Mouse (Mus musculus) monocyte, adult 5-6 weeks (primary cell): ENCODE data around the gene Cdiptos. TPM values are rescaled to one million over a fixed set of nuclear protein-coding genes. Genes with fewer than 3 reads are reported as not detected.

Experiments used
- ATAC-seq: fragments of 153-309, 156-312 bp; replicated peaks from 2 replicates; pipeline ENCODE4 v1.8.0; 2017; ENCODE audit warnings: mild to moderate bottlenecking; ENCODE audit not compliant: low TSS enrichment, insufficient number of reproducible peaks, severe bottlenecking, poor library complexity, low FRiP score
- total RNA-seq: library from RNA; stranded (forward); fragments of 200-1000, 200-491, 200-594 nt; gene quantifications from 3 replicates; pipeline ENCODE4 v1.2.3, GENCODE M21; 2017

Cdiptos gene
- total RNA-seq, 1 experiment from 2014 or later = 2.8 TPM

DNA sequence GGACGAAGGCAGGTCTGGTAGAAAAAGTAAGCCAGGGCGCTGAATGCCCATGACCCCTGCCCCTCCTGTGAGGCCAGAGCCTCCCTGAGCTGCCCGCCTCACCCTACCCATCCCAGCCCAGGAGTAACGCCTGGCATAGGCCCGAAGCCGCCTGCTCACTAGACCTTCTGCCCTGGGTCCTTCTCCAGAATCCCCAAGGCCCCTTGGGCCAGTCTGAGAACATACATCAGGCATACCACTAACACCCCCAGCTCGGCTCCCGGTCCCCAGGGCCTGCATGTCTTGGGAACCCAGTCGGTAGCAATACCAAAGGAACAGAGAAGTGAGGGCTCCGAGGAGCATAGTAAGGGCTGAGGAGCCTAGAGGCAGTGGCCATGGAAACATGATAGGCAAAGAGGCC lies 27.3 kb downstream of the Cdiptos start:
- ATAC-seq = no peak

GRCm38 (mm10) chr7:126946530-126946929 lies 29.4 kb downstream of the Cdiptos start:
- ATAC-seq = 0 out of 2 replicates have a peak, but pooled peaks have one; percentile 29

DNA sequence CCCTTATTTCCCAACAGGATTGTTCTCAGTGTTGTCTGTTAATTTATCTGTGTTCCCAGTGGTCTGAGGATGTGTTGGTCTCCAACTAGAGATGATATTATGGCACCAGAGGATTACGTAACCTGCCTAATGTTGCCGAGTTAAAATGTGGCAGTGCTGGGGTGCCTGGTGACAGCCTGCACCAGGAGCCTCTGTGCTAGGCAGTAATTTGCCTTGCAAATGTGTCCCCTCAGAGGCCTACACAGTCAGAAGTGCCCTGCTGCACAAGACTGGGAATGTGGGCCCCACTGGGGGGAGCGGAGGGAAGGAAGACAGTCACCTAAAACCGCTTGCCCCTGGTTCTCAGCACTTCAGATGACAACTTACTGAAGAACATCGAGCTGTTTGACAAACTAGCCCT lies 34.1 kb downstream of the Cdiptos start:
- ATAC-seq = no peak

GRCm38 (mm10) chr7:126941171-126941570 lies 34.7 kb downstream of the Cdiptos start:
- ATAC-seq = no peak

- no peak for ATAC-seq
These were observed 43.2 kb downstream of the Cdiptos start for GRCm38 (mm10) chr7:126932652-126933051.

DNA sequence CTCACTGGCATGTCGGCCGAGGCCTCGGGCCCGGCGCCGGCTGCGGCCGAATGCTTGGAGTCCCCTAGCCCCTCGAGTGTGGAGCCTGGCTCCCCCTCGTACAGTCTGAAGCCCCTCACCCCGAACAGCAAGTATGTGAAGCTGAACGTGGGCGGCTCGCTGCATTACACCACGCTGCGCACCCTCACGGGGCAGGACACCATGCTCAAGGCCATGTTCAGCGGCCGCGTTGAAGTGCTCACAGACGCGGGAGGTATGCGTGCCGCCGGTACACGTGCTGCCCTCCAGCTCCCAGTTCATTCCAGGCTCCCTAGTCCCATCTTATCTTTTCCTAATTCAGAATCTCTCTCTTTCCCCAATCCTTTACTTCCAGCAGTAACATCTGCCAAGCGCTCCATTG lies 46.9 kb downstream of the Cdiptos start:
- peak; percentile 59 for ATAC-seq

DNA sequence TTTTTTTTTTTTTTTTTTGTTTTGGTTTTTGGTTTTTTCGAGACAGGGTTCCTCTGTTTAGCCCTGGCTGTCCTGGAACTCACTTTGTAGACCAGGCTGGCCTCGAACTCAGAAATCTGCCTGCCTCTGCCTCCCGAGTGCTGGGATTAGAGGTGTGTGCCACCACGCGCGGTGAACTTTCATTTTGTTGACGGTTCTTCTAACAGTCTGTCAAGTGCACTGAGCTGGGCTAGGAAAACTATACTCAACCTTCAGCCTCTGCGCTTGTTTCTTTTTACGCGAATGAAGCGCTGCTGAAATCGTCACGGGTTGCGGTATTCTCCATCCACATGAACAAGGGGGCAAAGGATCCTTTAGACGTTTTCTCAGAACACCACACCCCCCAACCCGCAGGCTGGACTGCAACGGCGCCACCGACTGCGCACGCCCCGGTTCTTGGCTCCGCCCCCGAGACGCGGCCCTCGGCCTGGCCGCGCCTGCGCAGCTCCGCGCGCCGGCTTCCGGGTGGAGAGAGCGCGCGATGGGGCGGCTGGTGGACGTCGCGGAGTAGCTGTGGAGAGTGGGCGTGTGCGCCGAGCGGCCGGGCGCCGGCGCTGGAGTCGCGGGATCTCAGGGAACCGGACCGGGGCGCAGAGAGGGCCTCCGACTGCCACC lies 47.4 kb downstream of the Cdiptos start, which contains the start of gene Kctd13:
Gene Kctd13, plus strand, starts transcription at position 496 of the 654 bp plus-strand sequence.
- ATAC-seq = peak; percentile 85

GRCm38 (mm10) chr7:126926299-126926698 lies 49.6 kb downstream of the Cdiptos start:
- no peak for ATAC-seq

DNA sequence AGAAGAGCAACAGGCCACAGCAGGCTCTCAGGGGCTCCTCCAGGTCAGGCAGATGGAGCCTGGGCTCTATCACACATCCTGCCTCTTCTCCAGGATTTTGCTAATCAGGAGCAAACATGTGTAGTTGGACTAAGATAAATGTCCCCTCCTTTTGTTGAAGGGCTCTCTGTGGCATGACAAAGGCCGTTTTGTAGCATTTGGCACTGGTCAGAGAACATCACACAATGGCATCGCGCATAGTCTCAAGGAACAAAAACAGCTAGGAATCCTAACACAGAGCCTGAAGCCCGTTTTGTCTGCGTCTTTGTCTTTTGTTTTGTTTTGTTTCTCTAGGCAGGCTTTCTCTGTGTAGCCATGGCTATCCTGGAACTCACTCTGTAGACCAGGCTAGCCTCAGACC lies 51.9 kb downstream of the Cdiptos start:
- no peak for ATAC-seq

- ATAC-seq = no peak
These were observed 53.3 kb downstream of the Cdiptos start, which contains the start of gene Tmem219 for GRCm38 (mm10) chr7:126922624-126923060. TSS of gene Tmem219 (minus strand) at chr7:126922917.

Other genes with a start within 250 kb of the Cdiptos start
- 40.9 to 55.3 TPM (median 48.6 TPM) in 3 replicates for gene Mapk3, start 216.5 kb downstream of the Cdiptos start, total RNA-seq
- 18.3 to 26.4 TPM (median 23.7 TPM) in 3 replicates for gene Gdpd3, start 209.8 kb downstream of the Cdiptos start, total RNA-seq
- gene Ypel3, start 199.1 kb downstream of the Cdiptos start, total RNA-seq = 139 to 175 TPM (median 161 TPM) in 3 replicates
- 2.0 to 3.8 TPM (median 2.2 TPM) in 3 replicates for gene Tbx6, start 194.6 kb downstream of the Cdiptos start, total RNA-seq
- 235 to 253 TPM (median 240 TPM) in 3 replicates for gene Ppp4c, start 183.6 kb downstream of the Cdiptos start, total RNA-seq
- gene Fam57b, start 178.4 kb downstream of the Cdiptos start, total RNA-seq = 12.6 TPM in 1 of 3 replicates, not detected in the others
- gene 4930451I11Rik, start 144.5 kb downstream of the Cdiptos start, total RNA-seq = not detected in 3 replicates
- not detected in 3 replicates for gene Doc2a, start 128.7 kb downstream of the Cdiptos start, total RNA-seq
- gene Hirip3, start 114.1 kb downstream of the Cdiptos start, total RNA-seq = 11.0 to 39.0 TPM (median 11.8 TPM) in 3 replicates
- 19.2 to 46.1 TPM (median 34.5 TPM) in 3 replicates for gene Ino80e, start 113.7 kb downstream of the Cdiptos start, total RNA-seq
- gene Taok2, start 91.4 kb downstream of the Cdiptos start, total RNA-seq = 37.9 to 49.8 TPM (median 38.3 TPM) in 3 replicates
- 37.3 to 57.4 TPM (median 43.2 TPM) in 3 replicates for gene Tmem219, start 53.2 kb downstream of the Cdiptos start, total RNA-seq
- gene Kctd13, start 47.2 kb downstream of the Cdiptos start, total RNA-seq = 7.9 to 31.1 TPM (median 16.9 TPM) in 3 replicates
- gene Asphd1, start 26.5 kb downstream of the Cdiptos start, total RNA-seq = not detected in 3 replicates
- 0.64 to 3.6 TPM (median 1.3 TPM) in 3 replicates for gene Sez6l2, start 25.5 kb downstream of the Cdiptos start, total RNA-seq
- gene Cdipt, start 184 bp downstream of the Cdiptos start, total RNA-seq = 43.2 to 53.6 TPM (median 43.9 TPM) in 3 replicates
- 95.0 to 131 TPM (median 111 TPM) in 3 replicates for gene Mvp, start 38.5 kb upstream of the Cdiptos start, total RNA-seq
- 2.9 to 7.8 TPM (median 5.2 TPM) in 3 replicates for gene Pagr1b, start 40.4 kb upstream of the Cdiptos start, total RNA-seq
- gene Pagr1a, start 41.3 kb upstream of the Cdiptos start, total RNA-seq = 3.8 to 52.6 TPM (median 4.4 TPM) in 3 replicates
- gene Gm42742, start 45.0 kb upstream of the Cdiptos start, total RNA-seq = 6.4 to 36.5 TPM (median 36.3 TPM) in 3 replicates
- gene Prrt2, start 45.1 kb upstream of the Cdiptos start, total RNA-seq = not detected in 3 replicates
- gene Maz, start 50.9 kb upstream of the Cdiptos start, total RNA-seq = 16.7 to 36.3 TPM (median 30.1 TPM) in 3 replicates
- gene Kif22, start 66.4 kb upstream of the Cdiptos start, total RNA-seq = 0.85 to 3.7 TPM (median 0.97 TPM) in 3 replicates
- gene Zg16, start 111.2 kb upstream of the Cdiptos start, total RNA-seq = not detected in 3 replicates
- gene AI467606, start 115.3 kb upstream of the Cdiptos start, total RNA-seq = 34.3 to 52.4 TPM (median 39.3 TPM) in 3 replicates
- gene Qprt, start 146.1 kb upstream of the Cdiptos start, total RNA-seq = 5.1 to 16.1 TPM (median 9.1 TPM) in 3 replicates
- 1,218 to 1,278 TPM (median 1,233 TPM) in 3 replicates for gene Spn, start 161.7 kb upstream of the Cdiptos start, total RNA-seq
- 48.7 to 89.2 TPM (median 59.8 TPM) in 3 replicates for gene Cd2bp2, start 220.0 kb upstream of the Cdiptos start, total RNA-seq
- 52.5 to 106 TPM (median 85.1 TPM) in 3 replicates for gene Tbc1d10b, start 232.4 kb upstream of the Cdiptos start, total RNA-seq
- 8.7 to 33.8 TPM (median 15.4 TPM) in 3 replicates for gene Mylpf, start 232.8 kb upstream of the Cdiptos start, total RNA-seq